Mouse (Mus musculus): ENCODE data around the gene Rab37.

GRCm38 (mm10) chr11:115086213-115086612, 5.0 kb upstream of the Rab37 start:
- TF ChIP-seq CTCF (IDR thresholded peaks at IDR 0.05) (no peak), POLR2A (IDR thresholded peaks at IDR 0.05; ENCODE audit: insufficient read depth, low read depth, low read length) (no peak), EP300 (IDR thresholded peaks at IDR 0.05; ENCODE audit: insufficient read depth, low read depth, low read length) (no peak)

All from heart, adult 2 months (tissue).